Mouse (Mus musculus) liver, postnatal 0 days (tissue): ENCODE measurements at regions not wholly inside any gene's neighbourhood (a gene's known extent, or its start where the extent isn't known, plus 50 kb on each side); places are given as distances from the start of the nearest gene placed in this dataset.

Source experiments
- CTCF ChIP-seq: sonication (generic); IDR thresholded peaks from 2 replicates; pipeline ENCODE4 v1.5.1; 2016; ENCODE audit warnings: antibody characterized with exemption, low read depth
- EP300 ChIP-seq: IDR thresholded peaks from 2 replicates; pipeline ENCODE4 v1.6.1; 2016; ENCODE audit warnings: antibody characterized with exemption, low read depth, mild to moderate bottlenecking

DNA sequence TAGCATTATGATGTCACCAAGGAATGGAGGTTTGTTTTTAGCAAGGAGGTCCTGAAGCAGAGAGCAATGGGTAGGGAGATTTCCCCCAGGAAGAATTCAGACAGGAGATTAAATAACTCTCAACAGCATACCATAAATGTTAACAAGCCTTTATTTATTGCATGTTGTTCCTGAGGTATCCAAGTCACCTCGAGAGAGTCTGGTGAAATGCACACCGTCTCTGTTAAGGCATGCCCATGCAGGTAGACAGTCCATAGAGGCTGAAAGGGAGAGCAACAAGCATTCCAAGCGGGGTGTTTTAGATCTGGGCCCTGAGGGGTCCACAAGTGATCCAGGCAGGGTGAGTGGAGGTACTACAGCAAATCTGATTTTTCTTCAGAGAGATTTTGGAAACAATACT, 305.9 kb upstream of the Pbx1 start:
- TF ChIP-seq CTCF (no peak), EP300 (no peak)
